ENCODE assay signal across 23 mouse cellular contexts in genomic region chr9:55507922-55508321, GRCm38 (mm10). TPM values are rescaled to one million over a fixed set of nuclear protein-coding genes. Genes with fewer than 3 reads are reported as not detected.
DNase-seq lines count a peak whose midpoint lies in the region; TF ChIP-seq lines count a peak whose summit lies in the region.
"Had no signal": no experiment of that assay in that cellular context is flagged by ENCODE, and none has a peak within 500 bp of the region (broad histone marks: within the 10 kb centered on the region; RNA-seq: fewer than 3 reads in every experiment).

No protein-coding gene starts in this region.

- H3K4me1 ChIP-seq in liver, adult 2 months (ENCODE audit: control insufficient read depth, insufficient read depth, low read length): peaks cover 11% of the 10 kb centered on the region; the same call in 1 of the 2 replicates

- 37% methylated on average over 3 of the region's 3 CpGs for WGBS in liver, adult 2 months

- H3K27ac ChIP-seq in gastrocnemius, adult 2 months: peak overlapping the region; percentile 77
- no peak overlapping the region for H3K27ac ChIP-seq in liver, adult 2 months (replicated peaks; ENCODE audit: insufficient read depth, low read depth, low read length)
- H3K27ac ChIP-seq: embryonic facial prominence, embryonic 13.5 days; hindbrain, embryonic 10.5 days; stomach, embryonic 15.5 days had no signal

- H3K27me3 ChIP-seq in liver, adult 2 months (ENCODE audit: control insufficient read depth, insufficient read depth, low read length): no peaks in the 10 kb centered on the region
- H3K27me3 ChIP-seq: embryonic facial prominence, embryonic 13.5 days; stomach, embryonic 15.5 days had no signal

- intact Hi-C loops in gastrocnemius, adult 2 months (cut with DNase I): no loop called here

- TF ChIP-seq POLR2A in liver, adult 2 months (IDR thresholded peaks at IDR 0.05; ENCODE audit: extremely low read depth, insufficient read depth, low read length): no peak

- H3K9ac ChIP-seq in liver, adult 2 months (ENCODE audit: low read depth, low read length): no peak overlapping the region
- H3K9ac ChIP-seq: embryonic facial prominence, embryonic 13.5 days; forebrain, postnatal 0 days; stomach, embryonic 15.5 days had no signal

- peak overlapping the region; percentile 21; the same call in 1 of the 2 replicates for H3K4me3 ChIP-seq in gastrocnemius, adult 2 months
- no peak overlapping the region for H3K4me3 ChIP-seq in liver, adult 2 months (ENCODE audit: insufficient read depth, low read depth, low read length)
- H3K4me3 ChIP-seq: embryonic facial prominence, embryonic 13.5 days; hindbrain, embryonic 10.5 days; stomach, embryonic 15.5 days had no signal

- TF ChIP-seq CTCF in gastrocnemius, adult 2 months (IDR thresholded peaks at IDR 0.05): no peak
- no peak for TF ChIP-seq CTCF in liver, adult 2 months (IDR thresholded peaks at IDR 0.05; ENCODE audit: low read depth, low read length)

- DNase-seq in gastrocnemius, adult 2 months: peak; percentile 48
- no peak for DNase-seq in gastrocnemius, postnatal 4 days (ENCODE audit: low spot score in 2 of 2)
- DNase-seq in liver, adult 2 months (ENCODE audit: extremely low read depth, low read depth, low spot score): peak; percentile 79
- no peak for DNase-seq in liver
- peak; percentile 46 to 70 for DNase-seq in heart, adult 9 months (ENCODE audit: low spot score in 2 of 2)
- peak; percentile 66 for DNase-seq in lung, postnatal 10 days
- no peak for DNase-seq in thymus, postnatal 10 days (ENCODE audit: low spot score in 2 of 2)
- no peak for DNase-seq in right cerebral cortex, postnatal 25 days
- DNase-seq: adrenal gland, postnatal 25 days; cerebellum, adult 18-20 months; forebrain, postnatal 0 days; right cerebral cortex, adult 18-20 months; thymus, adult 2 months had no signal

- peaks cover 21% of the 10 kb centered on the region for H3K79me2 ChIP-seq in liver, adult 2 months (ENCODE audit: control insufficient read depth, insufficient read depth, low read length)

- H3K36me3 ChIP-seq in liver, adult 2 months (ENCODE audit: control insufficient read depth, insufficient read depth, low read length): no peaks in the 10 kb centered on the region
- H3K36me3 ChIP-seq: embryonic facial prominence, embryonic 13.5 days; hindbrain, embryonic 10.5 days; stomach, embryonic 15.5 days had no signal

RNA-seq across cellular contexts. Expression of gene Etfa, which starts 4.1 kb away (rescaled TPM):
- total RNA-seq in gastrocnemius, adult 2 months (2021): 100 to 1,000 TPM; 217 to 370 TPM
- 100 to 1,000 TPM; 212 to 213 TPM for total RNA-seq in gastrocnemius, postnatal 4 days (2021)
- total RNA-seq in liver, adult 2 months (2014; rRNA removed): 256 and 268 TPM in 2 replicates
- 187 and 220 TPM in 2 replicates for polyA plus RNA-seq in liver, adult 2 months (2012; rRNA removed)

RNA-seq across cellular contexts. Expression of gene Isl2, which starts 30.6 kb away (rescaled TPM):
- total RNA-seq in gastrocnemius, adult 2 months (2021): not detected
- total RNA-seq in gastrocnemius, postnatal 4 days (2021): not detected
- not detected in 2 replicates for total RNA-seq in liver, adult 2 months (2014; rRNA removed)
- not detected in 2 replicates for polyA plus RNA-seq in liver, adult 2 months (2012; rRNA removed)
- total RNA-seq: adrenal gland, postnatal 25 days; common myeloid progenitor, adult 5-6 weeks; forebrain, postnatal 0 days; layer of hippocampus, postnatal 25 days; left cerebral cortex, postnatal 14 days; midbrain, postnatal 0 days had no signal
- polyA plus RNA-seq: forebrain, postnatal 0 days; gonadal fat pad, adult 2 months; kidney, embryonic 14.5 days; lung, embryonic 16.5 days had no signal

Comparison
In these comparisons a context has a peak if more than half of its experiments do, and no peak if none do; other contexts are left out.
1. DNase-seq: peak in gastrocnemius, adult 2 months (single experiment), liver, adult 2 months (single experiment), heart, adult 9 months (2 of 2) and lung, postnatal 10 days (single experiment); none in gastrocnemius, postnatal 4 days (0 of 2), liver (single experiment), thymus, postnatal 10 days (0 of 2) and right cerebral cortex, postnatal 25 days (single experiment).